Mouse (Mus musculus) hindbrain, embryonic 10.5 days (tissue): Measurements from ENCODE around the gene Gimap9. TPM values are rescaled to one million over a fixed set of nuclear protein-coding genes. Genes with fewer than 3 reads are reported as not detected.
"Not testable (repeated sequence)": the region's sequence is repeated elsewhere in the genome, so short reads cannot be mapped to it uniquely, and the experiment has no call there.

ENCODE experiments used
- DNase-seq: peaks from one replicate; pipeline ENCODE4 v3.0.0-alpha.2; 2017; ENCODE audit warnings: low spot score
- H3K27ac ChIP-seq: fragments of 300-500 bp; sonication (generic); 2 replicates; pipeline ENCODE4 v1.5.1; 2016; ENCODE audit warnings: mild to moderate bottlenecking, moderate library complexity
- H3K27me3 ChIP-seq: fragments of 300-500 bp; sonication (generic); 2 replicates; pipeline ENCODE4 v1.6.1; 2016; ENCODE audit warnings: mild to moderate bottlenecking; ENCODE audit not compliant: poor library complexity, insufficient read depth, severe bottlenecking
- H3K36me3 ChIP-seq: fragments of 300-500 bp; sonication (generic); 2 replicates; pipeline ENCODE4 v1.6.1; 2016; ENCODE audit warnings: mild to moderate bottlenecking, moderate library complexity
- H3K4me1 ChIP-seq: fragments of 300-500 bp; sonication (generic); replicated peaks from 2 replicates; pipeline ENCODE4 v1.6.1; 2016; ENCODE audit warnings: mild to moderate bottlenecking
- H3K4me3 ChIP-seq: fragments of 300-500 bp; sonication (generic); 2 replicates; pipeline ENCODE4 v1.5.1; 2016; ENCODE audit warnings: mild to moderate bottlenecking, moderate library complexity
- H3K9me3 ChIP-seq: fragments of 300-500 bp; sonication (generic); 2 replicates; pipeline ENCODE4 v1.6.1; 2016; ENCODE audit warnings: mild to moderate bottlenecking, moderate library complexity
- WGBS: fragments of 180-500 bp; shearing (Covaris S2); methylation state at CpG from one replicate; pipeline ENCODE4 v1.1.7; 2016; 5-methylcytosine and 5-hydroxymethylcytosine counted together
- polyA plus RNA-seq: library from polyadenylated mRNA; unstranded; fragments of >200 nt; fragmentation: Nextera tagmentation; extraction: Ambion mirVana; gene quantifications from 2 replicates; pipeline ENCODE4 v1.2.1, GENCODE M21; 2016

The Gimap9 gene
- polyA plus RNA-seq, 1 experiment from 2014 or later = 3.4 TPM

DNA sequence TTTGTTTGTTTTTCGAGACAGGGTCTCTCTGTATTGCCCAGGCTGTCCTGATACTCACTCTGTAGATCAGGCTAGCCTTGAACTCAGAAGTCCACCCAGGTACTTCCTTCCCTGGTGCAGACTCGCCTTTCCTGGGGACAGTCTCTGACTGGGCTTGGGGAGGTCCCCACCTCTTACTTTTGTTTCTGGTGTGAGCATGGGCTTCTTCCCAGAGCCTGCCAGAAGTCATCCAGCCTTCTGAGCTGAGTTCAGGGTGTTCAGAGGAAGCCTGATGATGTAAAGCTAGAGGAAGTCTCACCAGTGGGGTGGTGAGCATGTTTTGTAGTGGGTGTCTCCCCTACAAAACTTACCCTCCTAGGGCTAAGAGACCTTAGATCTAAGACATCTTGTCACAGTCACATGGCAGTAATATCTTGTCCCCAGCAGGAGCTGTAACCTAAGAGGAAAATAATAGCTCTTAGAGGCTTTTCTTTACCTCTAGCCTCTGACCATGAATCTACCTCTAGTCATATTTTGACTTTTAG is 6.4 kb upstream of the Gimap9 start:
- H3K27me3 ChIP-seq = no peaks in the 10 kb centered on the region
- no peaks in the 10 kb centered on the region for H3K36me3 ChIP-seq
- DNase-seq = no peak
- no peaks in the 10 kb centered on the region for H3K4me1 ChIP-seq
- 65% methylated on average over 2 of the region's 2 CpGs for WGBS
- no peak overlapping the region for H3K27ac ChIP-seq
- H3K9me3 ChIP-seq = no peaks in the 10 kb centered on the region
- H3K4me3 ChIP-seq = no peak overlapping the region

DNA sequence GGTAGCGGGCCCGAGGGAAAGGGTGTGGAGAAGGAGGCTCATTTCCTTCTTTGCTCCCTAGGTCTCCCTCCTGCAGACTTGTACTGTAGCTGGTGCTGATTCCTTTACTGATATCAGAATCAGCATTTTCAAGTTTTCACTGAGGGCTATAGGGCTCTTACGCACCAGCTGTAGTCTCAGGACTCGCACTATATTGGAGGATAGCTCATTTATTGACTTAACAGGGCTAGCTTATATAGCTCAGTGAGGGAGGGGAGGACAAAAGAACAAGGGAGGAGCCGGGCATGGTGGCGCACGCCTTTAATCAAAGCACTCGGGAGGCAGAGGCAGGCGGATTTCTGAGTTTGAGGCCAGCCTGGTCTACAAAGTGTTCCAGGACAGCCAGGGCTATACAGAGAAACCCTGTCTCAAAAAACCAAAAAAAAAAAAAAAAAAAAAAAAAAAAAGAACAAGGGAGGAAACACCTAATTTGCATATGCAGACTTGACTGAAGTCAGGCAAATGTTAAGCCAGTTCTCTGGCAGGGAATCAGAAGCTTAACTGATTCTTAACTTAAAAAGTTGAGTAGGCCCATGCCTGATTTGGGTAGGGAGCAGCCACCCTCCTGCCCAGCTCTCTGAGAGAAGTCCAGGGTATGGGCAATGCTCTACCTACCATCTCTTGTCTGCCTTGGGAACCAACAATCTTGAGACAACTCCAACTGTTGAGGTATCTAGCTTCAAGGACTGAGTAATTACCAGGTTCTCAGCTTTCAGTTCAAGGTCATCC is 1.5 kb upstream of the Gimap9 start:
- Histone ChIP-seq H3K9me3 (no peaks in the 10 kb centered on the region), H3K36me3 (no peaks in the 10 kb centered on the region), H3K27me3 (no peaks in the 10 kb centered on the region), H3K27ac (no peak overlapping the region), H3K4me3 (no peak overlapping the region), H3K4me1 (peaks cover 12% of the 10 kb centered on the region)
- no peak for DNase-seq
- 96% methylated on average over 9 of the region's 9 CpGs for WGBS

DNA sequence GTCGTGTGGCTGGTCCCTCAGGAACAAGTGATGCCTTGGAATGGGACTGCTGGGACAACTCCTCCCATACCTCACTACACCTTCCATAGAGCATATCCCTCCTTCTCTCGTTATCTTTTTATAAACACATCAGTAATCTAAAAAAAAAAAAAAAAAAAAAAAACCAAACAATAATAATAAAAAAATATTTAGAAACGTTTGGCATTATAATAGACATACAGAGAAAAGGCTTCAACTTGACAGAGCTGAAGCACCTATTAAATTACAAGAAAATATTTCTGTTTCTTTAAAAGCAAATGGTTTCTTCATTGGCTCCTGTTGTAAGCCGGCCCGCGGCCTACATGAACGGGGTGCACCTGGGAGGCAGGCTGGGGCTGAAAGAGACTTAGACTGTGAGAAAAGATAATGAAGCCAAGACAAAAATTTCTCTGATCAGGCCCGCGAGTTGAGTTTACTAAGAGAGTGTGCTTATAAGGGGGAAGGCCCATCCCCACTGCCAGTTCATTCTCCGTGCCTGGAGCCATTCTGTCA is 464 bp upstream of the Gimap9 start:
- WGBS = 44% methylated on average over 10 of the region's 10 CpGs
- Histone ChIP-seq H3K36me3 (no peaks in the 10 kb centered on the region), H3K4me1 (peaks cover 12% of the 10 kb centered on the region), H3K9me3 (no peaks in the 10 kb centered on the region), H3K27ac (peak overlapping the region; percentile 74), H3K4me3 (peak overlapping the region; percentile 37), H3K27me3 (no peaks in the 10 kb centered on the region)
- DNase-seq = no peak

DNA sequence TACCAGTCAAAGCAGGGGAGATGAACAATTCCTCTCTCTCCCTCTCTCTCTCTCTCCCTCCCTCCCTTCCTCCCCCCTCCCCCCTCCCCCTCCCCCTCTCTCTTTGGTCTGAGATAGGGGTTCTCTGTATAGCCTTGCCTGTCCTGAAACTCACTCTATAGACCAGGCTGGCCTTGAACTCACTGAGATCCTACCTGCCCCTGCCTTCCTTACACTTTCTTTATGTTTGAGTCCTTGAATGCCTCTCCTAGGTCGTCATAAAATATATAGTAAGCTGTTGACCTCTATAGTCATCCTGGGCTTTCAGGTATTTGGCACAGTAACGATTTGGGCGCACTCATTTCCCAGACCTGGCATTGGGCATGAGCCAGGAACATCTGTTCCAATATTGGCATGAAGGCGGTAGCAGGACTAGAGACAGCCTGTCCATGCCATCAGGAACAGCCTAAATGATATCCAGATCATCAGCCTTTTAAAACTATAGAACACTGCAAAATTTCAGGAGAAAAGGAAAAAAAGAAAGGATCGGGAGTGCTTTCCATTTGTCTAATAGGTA is 1.0 kb downstream of the Gimap9 start:
- no peaks in the 10 kb centered on the region for H3K36me3 ChIP-seq
- 84% methylated on average over 5 of the region's 5 CpGs for WGBS
- no peaks in the 10 kb centered on the region for H3K27me3 ChIP-seq
- H3K27ac ChIP-seq = 0 out of 2 replicates have a peak overlapping the region, but pooled peaks have one; percentile 74
- peaks cover 12% of the 10 kb centered on the region for H3K4me1 ChIP-seq
- no peak overlapping the region for H3K4me3 ChIP-seq
- no peaks in the 10 kb centered on the region for H3K9me3 ChIP-seq
- no peak for DNase-seq

DNA sequence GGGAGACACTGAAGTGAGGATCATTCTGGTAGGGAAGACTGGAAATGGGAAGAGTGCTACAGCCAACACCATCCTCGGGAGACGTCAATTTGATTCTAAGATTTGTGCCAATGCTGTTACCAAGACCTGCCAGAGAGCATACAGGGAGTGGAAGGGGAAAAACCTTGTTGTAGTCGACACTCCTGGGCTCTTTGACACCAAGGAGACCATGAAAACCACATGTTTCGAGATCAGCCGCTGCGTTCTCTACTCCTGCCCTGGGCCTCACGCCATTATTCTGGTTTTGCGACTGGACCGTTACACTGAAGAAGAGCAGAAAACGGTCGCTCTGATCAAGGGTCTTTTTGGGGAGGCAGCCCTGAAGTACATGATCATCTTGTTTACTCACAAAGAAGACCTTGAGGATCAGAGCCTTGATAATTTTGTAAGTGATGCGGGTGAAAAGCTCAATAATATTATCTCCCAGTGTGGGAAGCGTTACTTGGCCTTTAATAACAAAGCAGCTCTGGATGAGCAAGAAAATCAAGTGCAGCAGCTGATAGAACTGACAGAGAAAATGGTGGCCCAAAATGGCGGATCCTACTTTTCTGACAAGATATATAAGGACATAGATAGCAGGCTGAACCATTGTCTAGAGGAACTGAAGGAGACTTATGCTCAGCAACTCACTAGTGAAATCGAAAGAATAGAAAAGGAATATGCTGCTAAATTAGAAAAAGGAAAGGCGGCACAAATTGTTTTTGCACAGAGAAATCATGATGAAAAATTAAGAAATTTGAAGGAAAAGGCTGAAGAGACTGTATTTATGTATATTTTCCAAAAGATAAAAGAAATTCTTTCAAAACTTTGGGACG is 1.8 kb downstream of the Gimap9 start:
- no peaks in the 10 kb centered on the region for H3K27me3 ChIP-seq
- H3K4me1 ChIP-seq = peaks cover 12% of the 10 kb centered on the region
- no peaks in the 10 kb centered on the region for H3K36me3 ChIP-seq
- no peak for DNase-seq
- no peaks in the 10 kb centered on the region for H3K9me3 ChIP-seq
- H3K4me3 ChIP-seq = no peak overlapping the region
- WGBS = 93% methylated on average over 17 of the region's 17 CpGs
- H3K27ac ChIP-seq = no peak overlapping the region

DNA sequence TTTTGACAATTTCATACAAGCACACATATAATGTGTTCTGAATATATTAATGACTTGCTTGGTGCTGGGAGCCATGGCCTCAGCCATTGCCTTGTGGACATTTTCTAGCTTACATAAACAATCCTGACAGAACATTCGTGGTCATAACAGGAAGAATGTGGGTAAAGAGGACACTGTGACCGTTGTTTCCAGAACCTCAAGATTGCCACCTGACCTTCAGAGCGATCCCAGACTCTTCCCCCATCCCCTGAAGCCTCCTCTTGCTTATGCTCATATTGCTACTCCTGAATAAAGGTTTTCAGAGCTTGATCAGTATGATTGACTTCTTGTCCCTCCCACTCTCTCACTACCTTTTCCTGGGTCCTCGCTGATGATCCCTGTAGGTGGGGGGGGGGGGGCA is 2.5 kb downstream of the Gimap9 start:
- WGBS = 77% methylated on average over 4 of the region's 4 CpGs
- DNase-seq = no peak
- no peaks in the 10 kb centered on the region for H3K9me3 ChIP-seq
- no peaks in the 10 kb centered on the region for H3K36me3 ChIP-seq
- H3K27ac ChIP-seq = no peak overlapping the region
- H3K4me3 ChIP-seq = no peak overlapping the region
- no peaks in the 10 kb centered on the region for H3K27me3 ChIP-seq
- H3K4me1 ChIP-seq = peaks cover 12% of the 10 kb centered on the region

DNA sequence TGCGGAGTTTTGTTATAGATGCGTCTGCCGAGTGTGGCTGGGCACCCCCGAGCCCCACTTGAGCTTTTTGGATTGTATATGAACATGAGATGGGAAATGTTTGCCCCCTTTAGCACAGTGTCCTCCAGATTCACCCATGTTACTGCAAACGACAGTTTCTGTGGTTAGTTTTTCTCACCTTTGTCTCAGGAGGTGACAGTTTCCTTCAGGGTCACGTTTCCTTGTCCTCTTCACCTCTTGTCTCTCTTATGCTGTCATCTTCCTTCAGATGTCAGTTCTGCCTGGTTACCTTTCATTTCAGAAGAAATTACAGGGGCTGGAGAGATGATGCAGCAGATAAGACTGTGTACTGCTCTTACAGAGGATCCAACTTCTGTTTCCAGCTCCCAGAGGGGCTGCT is 3.8 kb downstream of the Gimap9 start:
- peaks cover 12% of the 10 kb centered on the region for H3K4me1 ChIP-seq
- H3K4me3 ChIP-seq = no peak overlapping the region
- 86% methylated on average over 6 of the region's 6 CpGs for WGBS

DNA sequence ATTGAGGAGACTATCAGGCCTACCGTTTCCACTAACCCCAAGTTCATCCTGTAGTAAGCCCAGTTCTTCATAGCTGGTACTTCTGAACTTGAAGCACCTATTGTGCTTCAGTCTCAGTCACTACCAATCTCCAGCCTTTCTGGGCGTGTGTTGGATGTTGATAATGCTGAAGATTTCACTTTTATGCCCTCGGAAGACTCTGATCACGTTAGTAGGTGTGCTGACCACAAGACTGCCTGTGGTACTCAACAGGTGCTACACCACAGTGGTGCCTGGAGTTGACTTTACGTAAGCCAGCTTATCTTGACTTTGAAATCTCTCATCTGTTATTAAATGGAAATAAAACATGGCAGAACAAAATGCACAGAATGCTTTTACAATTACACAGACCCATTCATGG is 4.5 kb downstream of the Gimap9 start:
- Histone ChIP-seq H3K4me3 (no peak overlapping the region), H3K4me1 (peaks cover 12% of the 10 kb centered on the region), H3K27ac (no peak overlapping the region), H3K36me3 (no peaks in the 10 kb centered on the region), H3K9me3 (no peaks in the 10 kb centered on the region), H3K27me3 (no peaks in the 10 kb centered on the region)
- DNase-seq = no peak
- WGBS = 83% methylated on average over 5 of the region's 5 CpGs

More for the DNA sequence above, 3.8 kb downstream of the Gimap9 start:
- DNase-seq = no peak
- H3K27ac ChIP-seq = no peak overlapping the region
- H3K27me3 ChIP-seq = no peaks in the 10 kb centered on the region
- H3K9me3 ChIP-seq = no peaks in the 10 kb centered on the region
- no peaks in the 10 kb centered on the region for H3K36me3 ChIP-seq

DNA sequence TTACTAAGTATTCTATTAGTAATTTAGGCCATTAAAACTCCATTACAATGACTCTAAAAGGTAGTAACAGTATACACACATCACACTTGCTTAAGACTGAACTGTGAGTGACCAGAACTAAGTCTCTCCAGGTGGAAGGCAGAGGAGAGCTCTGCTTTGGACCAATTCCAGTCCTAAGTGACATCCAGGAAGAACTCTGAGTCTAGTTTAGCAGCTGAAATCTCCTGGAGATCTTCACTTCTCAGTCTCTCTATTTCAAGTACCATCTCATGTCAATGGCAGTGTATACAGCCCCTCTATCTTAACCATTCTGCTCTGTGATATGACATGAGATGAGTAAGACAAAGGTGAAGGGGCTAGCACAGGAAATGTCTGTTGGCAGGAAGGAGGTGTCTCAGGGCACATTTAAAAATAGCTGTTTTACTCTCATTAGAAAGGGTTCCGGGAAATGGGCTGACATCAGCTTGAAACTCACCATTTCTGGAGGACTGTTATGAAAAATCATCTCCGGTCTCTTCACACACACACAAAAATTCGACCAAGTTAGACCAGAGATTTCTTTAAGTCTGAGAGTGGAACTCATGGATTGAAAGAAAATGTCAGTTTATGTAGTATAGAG is 5.7 kb downstream of the Gimap9 start:
- Histone ChIP-seq H3K4me1 (peaks cover under 1% of the 10 kb centered on the region; the same call in 1 of the 2 replicates), H3K27ac (no peak overlapping the region), H3K27me3 (no peaks in the 10 kb centered on the region), H3K4me3 (no peak overlapping the region), H3K9me3 (no peaks in the 10 kb centered on the region), H3K36me3 (no peaks in the 10 kb centered on the region)
- DNase-seq = no peak
- 84% methylated on average over 3 of the region's 3 CpGs for WGBS

DNA sequence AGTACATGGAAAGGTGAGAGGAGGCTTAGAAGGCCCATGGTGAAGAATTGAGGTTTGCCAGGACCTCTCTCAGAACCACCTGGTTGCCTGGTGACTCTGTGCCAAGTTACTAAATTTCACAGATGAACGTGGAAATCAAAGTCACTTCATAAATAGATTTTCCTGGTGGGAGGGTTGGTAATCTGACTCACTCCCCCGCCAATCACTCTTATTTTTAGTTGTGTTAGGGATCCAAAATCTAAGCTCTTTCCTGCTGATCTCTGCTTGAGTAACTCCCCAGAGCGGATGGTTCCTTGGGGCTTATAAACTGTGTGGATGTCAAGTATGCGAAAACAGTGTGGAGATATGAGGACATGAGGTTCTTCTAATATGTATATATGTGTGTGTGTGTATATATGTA is 6.3 kb downstream of the Gimap9 start:
- Histone ChIP-seq H3K27me3 (no peaks in the 10 kb centered on the region), H3K36me3 (no peaks in the 10 kb centered on the region), H3K4me1 (no peaks in the 10 kb centered on the region), H3K4me3 (no peak overlapping the region), H3K27ac (no peak overlapping the region), H3K9me3 (no peaks in the 10 kb centered on the region)
- 87% methylated on average over 4 of the region's 4 CpGs for WGBS
- no peak for DNase-seq

DNA sequence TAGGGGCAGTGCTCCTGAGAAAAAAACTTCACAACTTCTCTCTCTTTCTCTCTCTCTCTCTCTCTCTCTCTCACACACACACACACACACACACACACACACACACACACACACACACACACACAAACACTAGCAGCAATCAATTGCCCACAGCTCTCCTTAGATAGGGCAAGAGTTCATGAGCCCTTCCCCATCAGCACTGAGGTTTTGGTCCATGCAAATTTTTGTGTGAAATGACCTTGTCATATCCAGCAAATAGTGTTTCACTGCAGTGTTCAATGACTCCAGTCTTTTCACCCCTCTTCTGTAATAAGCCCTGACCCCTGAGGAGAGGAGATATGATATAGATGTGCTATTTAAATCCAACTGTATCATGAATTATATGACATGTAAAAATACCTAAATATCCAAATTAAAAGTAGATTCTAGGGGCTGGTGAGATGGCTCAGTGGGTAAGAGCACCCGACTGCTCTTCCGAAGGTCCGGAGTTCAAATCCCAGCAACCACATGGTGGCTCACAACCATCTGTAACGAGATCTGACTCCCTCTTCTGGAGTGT is 7.4 kb downstream of the Gimap9 start:
- H3K9me3 ChIP-seq, DNase-seq, H3K36me3 ChIP-seq, H3K4me3 ChIP-seq, H3K27me3 ChIP-seq, H3K4me1 ChIP-seq, H3K27ac ChIP-seq: not testable (repeated sequence)
- 90% methylated on average over 4 of the region's 4 CpGs for WGBS

DNA sequence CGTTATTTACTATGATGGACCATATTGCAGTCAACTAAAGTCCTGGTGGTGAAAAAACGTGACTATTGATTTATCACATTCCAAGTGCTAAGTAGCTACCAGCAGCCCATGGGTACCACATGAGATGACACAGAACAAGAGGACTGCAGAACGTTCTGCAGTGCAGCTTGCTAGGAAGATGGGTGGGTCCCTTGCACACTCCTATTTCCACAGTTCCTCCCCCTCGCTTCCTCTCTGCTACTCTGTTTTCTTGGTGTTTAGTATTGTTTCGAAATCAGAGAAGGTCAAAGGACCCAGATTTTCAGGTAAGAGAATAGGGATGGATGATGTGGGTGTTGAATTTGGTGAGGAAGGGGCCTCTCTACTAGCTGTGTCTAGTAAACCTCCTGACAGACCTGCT is 8.4 kb downstream of the Gimap9 start, which contains the start of gene Gimap4:
Gimap4 (plus strand) TSS at position 231 of the 400 bp plus-strand sequence.
- no peaks in the 10 kb centered on the region for H3K4me1 ChIP-seq
- no peaks in the 10 kb centered on the region for H3K9me3 ChIP-seq
- H3K27ac ChIP-seq = no peak within 1 kb of the TSS
- H3K27me3 ChIP-seq = no peaks in the 10 kb centered on the region
- no peak within 1 kb of the TSS for H3K4me3 ChIP-seq
- WGBS = 84% methylated on average over 5 of the region's 5 CpGs
- no peaks in the 10 kb centered on the region for H3K36me3 ChIP-seq
- no peak for DNase-seq
